Mouse (Mus musculus): ENCODE measurements around the gene Elfn1. TPM values are rescaled to one million over a fixed set of nuclear protein-coding genes. Genes with fewer than 3 reads are reported as not detected.

Gene Elfn1
- polyA plus RNA-seq, 1 experiment = not detected

- under 1% methylated on average over 50 of the region's 50 CpGs for WGBS
- peak overlapping the region; percentile 66 for H3K4me3 ChIP-seq (ENCODE audit: insufficient read depth, low read depth, low read length)
- H3K4me1 ChIP-seq (ENCODE audit: control insufficient read depth, insufficient read depth, low read length) = peaks cover 43% of the 10 kb centered on the region
- no peak for TF ChIP-seq CTCF (IDR thresholded peaks at IDR 0.05; ENCODE audit: insufficient read depth, low read depth, low read length)
- peak overlapping the region; percentile 30 for H3K27ac ChIP-seq (ENCODE audit: insufficient read depth, low read depth, low read length)
Observed at GRCm38 (mm10) chr5:139908811-139909627, 1.3 kb downstream of the Elfn1 start.

- WGBS = 3% methylated on average over 29 of the region's 29 CpGs
- peak overlapping the region; percentile 66 for H3K4me3 ChIP-seq (ENCODE audit: insufficient read depth, low read depth, low read length)
- TF ChIP-seq POLR2A (IDR thresholded peaks at IDR 0.05; ENCODE audit: insufficient read depth, low read depth, low read length) (no peak), CTCF (IDR thresholded peaks at IDR 0.05; ENCODE audit: insufficient read depth, low read depth, low read length) (no peak)
- peaks cover 48% of the 10 kb centered on the region for H3K4me1 ChIP-seq (ENCODE audit: control insufficient read depth, insufficient read depth, low read length)
- H3K27ac ChIP-seq (ENCODE audit: insufficient read depth, low read depth, low read length) = 0 out of 2 replicates have a peak overlapping the region, but pooled peaks have one; percentile 6
Observed at GRCm38 (mm10) chr5:139909710-139910550, 2.2 kb downstream of the Elfn1 start.

DNA sequence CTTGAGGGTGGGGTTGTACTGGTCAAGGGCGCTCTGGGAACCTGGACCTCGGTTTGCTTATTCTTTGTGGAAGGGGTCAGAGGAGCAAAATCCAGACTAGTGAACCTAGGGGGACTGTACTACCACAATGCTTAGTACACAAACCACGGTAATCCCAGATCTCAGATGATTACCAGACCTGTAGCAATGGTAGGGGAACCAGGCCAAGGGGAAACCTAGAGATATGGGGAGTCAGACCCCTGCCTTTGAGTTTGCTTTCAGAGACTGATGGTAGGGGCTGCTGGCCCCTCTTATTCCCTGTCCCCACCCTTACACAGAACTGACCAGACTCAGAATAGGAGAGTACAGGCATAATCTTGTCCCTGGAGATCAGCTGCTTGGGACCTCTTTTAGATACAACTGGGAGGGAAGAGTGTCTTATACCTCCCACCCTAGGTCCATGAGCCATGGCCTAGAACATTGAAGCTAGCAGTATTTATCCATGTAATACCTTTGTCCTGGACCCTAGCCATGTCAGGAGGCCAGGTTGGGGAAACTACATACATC, 3.1 kb downstream of the Elfn1 start:
- Histone ChIP-seq H3K27ac (ENCODE audit: insufficient read depth, low read depth, low read length) (peak overlapping the region; percentile 6; the same call in 1 of the 2 replicates), H3K4me3 (ENCODE audit: insufficient read depth, low read depth, low read length) (peak overlapping the region; percentile 66)
- 57% methylated on average over 3 of the region's 3 CpGs for WGBS

GRCm38 (mm10) chr5:139911506-139911905, 3.8 kb downstream of the Elfn1 start:
- TF ChIP-seq POLR2A (IDR thresholded peaks at IDR 0.05; ENCODE audit: insufficient read depth, low read depth, low read length) = no peak
- TF ChIP-seq CTCF (IDR thresholded peaks at IDR 0.05; ENCODE audit: insufficient read depth, low read depth, low read length) = no peak
- Histone ChIP-seq H3K4me3 (ENCODE audit: insufficient read depth, low read depth, low read length) (peak overlapping the region; percentile 60), H3K4me1 (ENCODE audit: control insufficient read depth, insufficient read depth, low read length) (peaks cover 55% of the 10 kb centered on the region), H3K27ac (ENCODE audit: insufficient read depth, low read depth, low read length) (peak overlapping the region; percentile 53)
- 6% methylated on average over 19 of the region's 19 CpGs for WGBS

More for the DNA sequence above, 3.1 kb downstream of the Elfn1 start:
- H3K4me1 ChIP-seq (ENCODE audit: control insufficient read depth, insufficient read depth, low read length) = peaks cover 54% of the 10 kb centered on the region
- TF ChIP-seq CTCF (IDR thresholded peaks at IDR 0.05; ENCODE audit: insufficient read depth, low read depth, low read length) (no peak), POLR2A (IDR thresholded peaks at IDR 0.05; ENCODE audit: insufficient read depth, low read depth, low read length) (no peak)

DNA sequence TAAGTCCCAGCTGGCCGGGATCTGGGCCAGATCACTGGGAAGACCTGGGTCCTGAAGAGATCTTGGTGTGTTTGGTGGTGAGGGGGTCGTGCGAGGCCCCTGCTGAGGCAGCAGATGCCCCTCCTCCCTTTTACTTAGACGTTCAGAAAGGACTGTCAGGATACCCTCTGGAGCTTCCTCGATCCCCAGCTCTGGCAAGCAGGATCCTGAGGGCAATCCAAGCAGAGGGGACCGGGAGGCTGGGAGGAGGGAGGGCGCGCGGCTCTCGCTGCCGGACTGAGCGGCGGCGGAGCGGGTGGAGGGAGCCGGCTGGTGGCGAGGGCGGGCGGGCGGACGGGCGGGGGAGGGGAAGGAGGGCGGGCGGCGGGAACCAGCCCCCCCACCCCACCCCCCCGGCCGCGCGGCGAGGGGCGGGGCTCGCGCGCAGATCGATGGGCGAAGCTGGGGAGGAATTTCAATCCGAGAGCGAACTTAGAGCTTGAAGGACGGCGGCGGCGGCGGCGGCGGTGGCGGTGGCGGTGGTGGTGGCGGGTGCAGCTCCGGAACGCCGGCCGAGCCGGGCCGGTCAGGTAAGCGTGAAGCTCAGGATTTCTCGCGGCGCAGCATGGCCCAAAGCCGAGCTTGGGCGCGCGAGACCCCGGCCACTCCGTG, 4.5 kb downstream of the Elfn1 start:
- WGBS = 2% methylated on average over 46 of the region's 64 CpGs
- H3K27ac ChIP-seq (ENCODE audit: insufficient read depth, low read depth, low read length) = peak overlapping the region; percentile 53

GRCm38 (mm10) chr5:139921666-139922065, 13.9 kb downstream of the Elfn1 start:
- H3K27ac ChIP-seq (ENCODE audit: insufficient read depth, low read depth, low read length) = no peak overlapping the region

More for the DNA sequence above, 4.5 kb downstream of the Elfn1 start:
- TF ChIP-seq POLR2A (IDR thresholded peaks at IDR 0.05; ENCODE audit: insufficient read depth, low read depth, low read length) = no peak
- TF ChIP-seq CTCF (IDR thresholded peaks at IDR 0.05; ENCODE audit: insufficient read depth, low read depth, low read length) = no peak
- H3K4me1 ChIP-seq (ENCODE audit: control insufficient read depth, insufficient read depth, low read length) = peaks cover 54% of the 10 kb centered on the region
- H3K4me3 ChIP-seq (ENCODE audit: insufficient read depth, low read depth, low read length) = peak overlapping the region; percentile 60

DNA sequence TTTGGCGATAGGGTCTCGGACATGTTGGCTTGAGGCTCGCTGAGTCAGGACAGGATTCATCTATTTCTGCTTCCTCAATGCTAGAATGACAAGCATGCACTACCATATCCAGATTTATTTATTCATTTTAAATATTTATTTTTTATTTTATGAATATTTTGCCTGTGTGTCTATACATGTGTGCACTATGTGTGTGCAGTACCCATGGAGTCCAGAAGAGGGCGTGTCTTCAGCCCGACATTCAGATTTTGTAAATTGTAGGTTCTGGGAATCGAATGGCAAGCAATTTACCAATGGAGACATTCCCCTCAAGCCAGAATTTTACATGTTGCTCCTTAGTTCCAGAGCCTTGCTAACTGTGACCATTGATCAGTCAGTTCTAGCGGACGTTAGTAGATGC, 16.1 kb downstream of the Elfn1 start:
- H3K4me1 ChIP-seq (ENCODE audit: control insufficient read depth, insufficient read depth, low read length) = peaks cover 14% of the 10 kb centered on the region
- 89% methylated on average over 8 of the region's 8 CpGs for WGBS
- H3K4me3 ChIP-seq (ENCODE audit: insufficient read depth, low read depth, low read length) = no peak overlapping the region
- no peak overlapping the region for H3K27ac ChIP-seq (ENCODE audit: insufficient read depth, low read depth, low read length)
- TF ChIP-seq CTCF (IDR thresholded peaks at IDR 0.05; ENCODE audit: insufficient read depth, low read depth, low read length) = no peak
- no peak for TF ChIP-seq POLR2A (IDR thresholded peaks at IDR 0.05; ENCODE audit: insufficient read depth, low read depth, low read length)

More at GRCm38 (mm10) chr5:139921666-139922065, 13.9 kb downstream of the Elfn1 start:
- Histone ChIP-seq H3K4me3 (ENCODE audit: insufficient read depth, low read depth, low read length) (no peak overlapping the region), H3K4me1 (ENCODE audit: control insufficient read depth, insufficient read depth, low read length) (peaks cover 23% of the 10 kb centered on the region)
- WGBS = 24% methylated on average over 11 of the region's 11 CpGs
- TF ChIP-seq CTCF (IDR thresholded peaks at IDR 0.05; ENCODE audit: insufficient read depth, low read depth, low read length) (no peak), POLR2A (IDR thresholded peaks at IDR 0.05; ENCODE audit: insufficient read depth, low read depth, low read length) (no peak)

DNA sequence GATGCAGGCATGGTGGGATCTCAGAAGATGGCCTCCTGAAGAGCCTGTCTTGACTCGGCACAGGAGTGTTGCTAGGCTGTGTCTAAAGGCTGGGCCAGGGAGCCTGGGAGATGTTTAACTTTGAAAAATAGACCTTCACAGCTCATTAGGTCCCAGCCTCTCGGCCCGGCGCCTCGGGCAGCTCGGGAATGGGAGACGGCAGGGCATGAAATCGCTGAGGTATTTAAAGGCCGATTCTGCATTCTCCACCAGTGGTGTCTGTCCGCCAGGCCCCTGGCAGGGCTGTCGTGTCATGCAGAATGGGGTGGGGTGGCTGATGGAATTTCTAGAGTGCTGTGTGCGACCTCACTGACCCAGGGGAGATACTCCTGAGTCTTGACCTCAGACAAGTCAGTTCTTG, 22.4 kb downstream of the Elfn1 start:
- TF ChIP-seq CTCF (IDR thresholded peaks at IDR 0.05; ENCODE audit: insufficient read depth, low read depth, low read length) (no peak), POLR2A (IDR thresholded peaks at IDR 0.05; ENCODE audit: insufficient read depth, low read depth, low read length) (no peak)
- H3K4me1 ChIP-seq (ENCODE audit: control insufficient read depth, insufficient read depth, low read length) = peaks cover 51% of the 10 kb centered on the region
- WGBS = 73% methylated on average over 12 of the region's 12 CpGs
- H3K4me3 ChIP-seq (ENCODE audit: insufficient read depth, low read depth, low read length) = no peak overlapping the region
- no peak overlapping the region for H3K27ac ChIP-seq (ENCODE audit: insufficient read depth, low read depth, low read length)

All from olfactory bulb, adult 2 months (tissue).